Mouse (Mus musculus): ENCODE measurements at regions not wholly inside any gene's neighbourhood (a gene's known extent, or its start where the extent isn't known, plus 50 kb on each side); places are given as distances from the start of the nearest gene placed in this dataset.

DNA sequence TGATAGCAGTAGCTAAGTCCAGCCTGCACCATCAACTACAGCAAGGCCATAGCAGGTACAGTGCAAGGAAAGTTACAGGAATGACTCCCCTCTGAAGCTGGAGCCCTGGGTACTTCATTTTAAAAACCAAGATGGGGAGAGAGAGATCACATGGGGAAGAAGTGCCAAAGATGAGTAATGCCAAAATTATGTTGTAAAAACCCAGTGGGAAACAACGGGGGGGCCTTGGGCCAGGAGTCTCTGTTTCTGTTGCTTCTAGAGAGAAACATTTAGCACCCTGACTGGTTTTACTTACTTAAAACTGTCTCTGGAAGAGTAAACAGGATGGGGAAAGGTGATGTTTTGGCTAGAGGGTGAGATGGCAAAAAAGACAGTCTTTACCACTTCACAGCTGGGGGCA is 392.6 kb downstream of the Nedd1 start:
- no peak for DNase-seq (ENCODE audit: extremely low spot score in 1 of 2, low spot score in 2 of 2)
- no peak for TF ChIP-seq CTCF (IDR thresholded peaks at IDR 0.05)
- intact Hi-C loops (cut with DNase I): no loop called here
- no peak overlapping the region for H3K27ac ChIP-seq
- no peak overlapping the region for H3K4me3 ChIP-seq

DNA sequence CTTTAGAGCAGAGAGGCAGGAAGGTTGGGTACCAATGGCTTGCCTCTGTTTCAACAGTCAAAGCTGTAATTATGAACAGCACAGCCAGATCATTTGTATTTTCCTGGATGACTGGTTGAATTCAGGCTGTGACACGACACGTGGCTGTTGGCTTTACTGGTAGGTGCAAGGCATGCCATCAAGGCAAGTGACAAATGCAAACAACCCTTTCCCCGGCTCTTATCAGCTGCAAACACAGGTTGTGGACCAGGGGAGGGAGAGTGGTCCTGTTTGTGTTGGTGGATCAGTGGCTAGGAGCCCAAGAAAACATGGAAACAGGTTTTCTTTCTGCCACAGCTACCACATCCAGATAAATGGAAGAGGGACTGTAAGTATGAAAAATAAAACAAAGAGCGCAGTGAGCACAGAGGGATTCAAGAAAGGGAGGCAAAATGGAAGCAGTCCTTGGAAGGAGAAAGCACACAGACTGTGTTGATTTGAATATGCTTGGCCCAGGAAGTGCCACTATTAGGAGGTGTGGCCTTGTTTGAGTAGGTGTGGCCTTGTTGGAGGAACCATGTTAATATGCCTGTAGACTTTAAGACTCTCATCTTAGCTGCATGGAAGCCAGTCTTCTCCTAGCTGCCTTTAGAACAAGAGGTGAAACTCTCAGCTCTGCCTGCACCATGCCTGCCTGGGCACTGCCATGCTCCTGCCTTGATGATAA is 396.8 kb downstream of the Nedd1 start:
- TF ChIP-seq CTCF (IDR thresholded peaks at IDR 0.05): no peak
- intact Hi-C loops (cut with DNase I): no loop called here
- no peak for DNase-seq (ENCODE audit: extremely low spot score in 1 of 2, low spot score in 2 of 2)
- H3K27ac ChIP-seq: no peak overlapping the region
- no peak overlapping the region for H3K4me3 ChIP-seq

DNA sequence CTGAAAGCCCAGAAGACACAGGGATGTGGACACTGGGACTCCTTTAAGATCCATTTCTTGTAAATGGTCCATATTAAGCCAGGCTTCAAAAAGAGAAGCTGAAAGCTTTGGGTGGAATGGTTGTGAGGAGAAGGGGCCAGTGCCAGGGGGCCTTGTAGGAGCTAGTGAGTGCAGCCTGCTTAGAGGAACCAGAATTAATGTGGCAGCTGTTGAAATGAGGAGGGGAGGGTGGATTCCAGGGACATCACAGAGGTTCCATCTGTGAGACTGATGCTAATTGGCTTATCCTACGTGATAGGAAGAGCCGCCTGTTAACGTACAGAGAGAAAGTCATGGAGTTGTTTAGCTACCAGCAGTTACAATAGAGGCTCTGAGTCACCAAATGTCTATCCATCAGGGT is 407.6 kb downstream of the Nedd1 start:
- no peak for DNase-seq (ENCODE audit: extremely low spot score in 1 of 2, low spot score in 2 of 2)
- intact Hi-C loops (cut with DNase I): no loop called here
- H3K27ac ChIP-seq: no peak overlapping the region
- TF ChIP-seq CTCF (IDR thresholded peaks at IDR 0.05): no peak
- H3K4me3 ChIP-seq: no peak overlapping the region

DNA sequence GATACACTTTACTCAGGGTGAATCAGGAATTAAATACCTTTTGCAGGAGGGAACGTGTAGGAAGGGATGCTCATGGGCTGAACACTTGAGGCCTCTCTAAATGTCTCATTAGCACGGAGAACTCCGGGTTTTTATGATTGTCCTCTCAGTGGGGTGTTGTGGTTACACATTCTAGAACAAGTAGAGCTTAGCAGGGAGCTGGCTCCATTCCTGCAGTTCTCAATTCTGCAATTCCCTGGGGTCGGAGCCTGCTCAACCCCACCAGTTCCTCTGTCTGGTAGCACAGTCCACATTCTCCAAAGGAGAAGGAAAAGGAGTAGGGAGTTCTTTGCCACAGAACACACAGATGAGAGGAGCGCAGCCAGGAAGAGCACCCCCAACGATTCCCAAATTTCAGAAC is 409.9 kb downstream of the Nedd1 start:
- TF ChIP-seq CTCF (IDR thresholded peaks at IDR 0.05): no peak
- intact Hi-C loops (cut with DNase I): no loop called here
- no peak overlapping the region for H3K27ac ChIP-seq
- no peak for DNase-seq (ENCODE audit: extremely low spot score in 1 of 2, low spot score in 2 of 2)
- H3K4me3 ChIP-seq: no peak overlapping the region

DNA sequence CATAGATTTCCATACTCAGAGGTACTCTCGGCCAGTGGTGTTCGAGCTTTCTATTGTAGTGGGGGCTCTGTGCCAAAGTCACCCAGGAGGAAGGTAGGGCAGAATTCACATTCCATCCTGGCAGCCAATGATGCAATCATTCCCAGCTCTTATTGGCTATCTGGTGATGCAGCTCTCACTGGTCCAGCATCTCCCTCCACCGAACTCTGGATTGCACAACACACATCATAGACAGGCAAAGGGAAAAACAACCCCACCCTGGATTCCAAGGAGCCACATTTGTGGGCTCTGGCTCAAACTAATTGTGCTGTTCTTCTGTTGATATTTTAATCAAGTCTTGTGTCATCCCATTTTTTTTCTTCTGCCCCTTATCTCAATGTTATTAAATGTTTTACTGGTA is 413.6 kb downstream of the Nedd1 start:
- no peak for DNase-seq (ENCODE audit: extremely low spot score in 1 of 2, low spot score in 2 of 2)
- Histone ChIP-seq H3K27ac (no peak overlapping the region), H3K4me3 (no peak overlapping the region)
- TF ChIP-seq CTCF (IDR thresholded peaks at IDR 0.05): no peak
- intact Hi-C loops (cut with DNase I): loop anchor here (1.0 to 10.0 kb wide), 3 partner anchors 344 to 1011 kb away; no protein-coding TSS in a partner anchor

DNA sequence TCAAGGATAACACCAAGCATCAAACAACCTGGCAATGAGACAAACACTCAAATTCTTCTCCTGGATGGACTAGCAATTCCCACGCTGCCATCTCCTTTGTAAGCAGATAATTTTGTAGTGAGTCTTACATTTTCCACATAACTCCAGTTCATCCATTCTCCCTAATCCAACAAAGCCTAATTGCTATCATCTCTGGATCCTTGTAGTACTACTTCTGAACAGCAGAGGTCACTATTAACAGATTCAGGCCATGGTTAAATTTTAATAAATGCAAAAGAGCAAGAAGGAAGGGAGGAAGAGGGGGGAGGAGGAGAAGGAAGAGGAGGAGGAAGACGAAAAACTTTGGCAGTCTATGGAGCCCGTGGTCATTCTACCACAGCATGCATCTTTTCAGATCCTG is 414.4 kb downstream of the Nedd1 start:
- H3K4me3 ChIP-seq: no peak overlapping the region
- DNase-seq (ENCODE audit: extremely low spot score in 1 of 2, low spot score in 2 of 2): no peak
- no peak overlapping the region for H3K27ac ChIP-seq
- peak; percentile 78 for TF ChIP-seq CTCF (IDR thresholded peaks at IDR 0.05)
- intact Hi-C loops (cut with DNase I): loop anchor here (1.0 to 10.0 kb wide), 4 partner anchors 344 to 1011 kb away; no protein-coding TSS in a partner anchor

DNA sequence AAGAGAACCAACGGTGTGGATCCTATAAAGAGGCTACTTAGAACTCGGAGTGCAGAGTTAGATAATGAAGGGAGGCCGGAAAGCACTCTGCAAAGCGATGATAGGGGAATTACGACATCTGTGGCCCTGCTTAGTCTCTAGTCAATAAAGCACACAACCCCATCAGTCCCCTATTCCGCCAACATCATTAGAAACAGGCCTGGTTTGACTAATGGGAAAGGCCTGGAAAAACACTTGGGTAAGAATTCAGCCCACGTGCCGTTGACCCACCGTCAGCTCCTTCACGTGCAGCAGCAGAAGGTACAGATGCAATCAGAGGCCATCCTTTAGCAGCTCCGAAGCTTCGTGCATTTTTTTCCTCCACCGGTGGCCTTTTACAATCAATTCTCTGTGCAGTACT is 423.5 kb downstream of the Nedd1 start:
- intact Hi-C loops (cut with DNase I): no loop called here
- H3K27ac ChIP-seq: no peak overlapping the region
- DNase-seq (ENCODE audit: extremely low spot score in 1 of 2, low spot score in 2 of 2): no peak
- H3K4me3 ChIP-seq: no peak overlapping the region
- no peak for TF ChIP-seq CTCF (IDR thresholded peaks at IDR 0.05)

DNA sequence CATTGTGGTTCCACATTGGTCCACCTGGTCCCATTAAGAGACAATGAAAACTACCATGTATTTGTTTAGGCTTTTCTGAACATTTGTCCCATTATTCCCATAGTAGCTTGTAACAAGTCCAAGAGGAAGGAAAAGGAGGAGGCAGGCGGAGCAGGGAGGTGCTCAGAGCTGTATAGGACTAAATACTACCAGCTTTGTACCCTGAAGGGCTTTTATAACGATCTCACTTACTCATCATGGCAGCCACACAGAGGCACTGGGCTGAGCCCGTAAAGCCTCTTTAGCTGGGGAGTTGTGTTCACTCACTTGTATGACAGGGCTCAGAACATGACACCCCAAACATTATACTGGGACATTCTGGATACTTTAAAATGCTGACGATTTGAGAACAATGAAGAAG is 425.4 kb downstream of the Nedd1 start:
- H3K27ac ChIP-seq: no peak overlapping the region
- no peak for DNase-seq (ENCODE audit: extremely low spot score in 1 of 2, low spot score in 2 of 2)
- intact Hi-C loops (cut with DNase I): no loop called here
- H3K4me3 ChIP-seq: no peak overlapping the region
- no peak for TF ChIP-seq CTCF (IDR thresholded peaks at IDR 0.05)

DNA sequence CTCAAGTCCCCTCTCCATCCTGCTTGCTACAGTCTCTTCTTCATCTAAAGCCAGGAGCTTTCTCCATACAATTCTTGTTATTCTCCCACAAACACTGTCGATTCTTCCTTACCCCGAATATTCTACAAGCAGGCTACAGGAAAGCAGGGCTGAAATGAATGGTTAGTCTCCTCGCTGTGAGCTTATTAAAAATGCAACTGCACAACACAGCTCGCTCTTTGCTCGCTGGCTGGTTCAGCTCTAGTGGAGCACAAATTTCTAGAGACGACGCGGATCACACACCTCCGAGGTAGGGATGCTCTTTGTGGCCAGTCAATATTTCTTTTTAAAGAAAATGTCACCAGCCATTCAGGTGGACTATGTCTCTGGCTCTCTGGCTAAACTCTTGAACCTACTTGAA is 425.9 kb downstream of the Nedd1 start:
- DNase-seq (ENCODE audit: extremely low spot score in 1 of 2, low spot score in 2 of 2): no peak
- TF ChIP-seq CTCF (IDR thresholded peaks at IDR 0.05): no peak
- Histone ChIP-seq H3K27ac (no peak overlapping the region), H3K4me3 (no peak overlapping the region)
- intact Hi-C loops (cut with DNase I): no loop called here

DNA sequence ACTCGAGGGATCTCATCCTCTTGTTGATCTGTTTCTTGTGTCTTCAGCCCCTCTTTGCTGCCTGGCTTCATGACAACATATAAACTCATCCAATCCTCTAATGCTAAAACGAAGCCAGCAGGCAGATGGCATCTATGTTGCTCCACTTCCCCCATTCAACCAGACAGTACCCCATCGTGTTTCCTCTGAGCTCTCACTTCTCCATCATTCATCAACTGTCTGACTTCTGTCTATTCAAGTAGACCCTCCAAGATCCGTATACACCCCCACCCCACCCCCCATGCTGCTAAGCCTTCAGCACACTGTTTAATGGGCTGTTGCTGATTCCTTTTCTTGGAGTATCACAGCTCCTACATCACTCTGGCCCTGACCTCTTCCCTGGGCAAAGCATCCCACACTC is 429.0 kb downstream of the Nedd1 start:
- Histone ChIP-seq H3K4me3 (no peak overlapping the region), H3K27ac (no peak overlapping the region)
- intact Hi-C loops (cut with DNase I): no loop called here
- TF ChIP-seq CTCF (IDR thresholded peaks at IDR 0.05): no peak
- DNase-seq (ENCODE audit: extremely low spot score in 1 of 2, low spot score in 2 of 2): no peak

DNA sequence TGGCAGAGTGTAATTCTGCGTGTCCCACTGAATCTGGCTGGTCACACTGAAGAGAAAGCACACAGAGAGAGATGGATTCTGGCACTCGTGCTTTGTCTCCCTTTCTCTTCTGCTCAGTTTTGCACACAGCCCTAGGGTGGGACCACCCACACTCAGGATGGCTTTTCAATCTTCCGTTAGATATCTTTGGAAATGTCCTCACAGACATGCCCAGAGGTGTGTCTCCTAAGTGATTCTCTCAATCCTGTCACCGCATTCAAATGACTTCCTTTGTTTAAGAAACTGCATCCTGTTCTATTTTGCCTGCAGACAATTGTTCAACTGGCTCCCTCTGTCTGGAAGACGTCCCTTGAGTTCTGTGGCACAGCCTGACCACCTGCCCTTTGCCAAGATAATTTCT is 433.0 kb downstream of the Nedd1 start:
- Histone ChIP-seq H3K27ac (no peak overlapping the region), H3K4me3 (no peak overlapping the region)
- DNase-seq (ENCODE audit: extremely low spot score in 1 of 2, low spot score in 2 of 2): no peak
- intact Hi-C loops (cut with DNase I): no loop called here
- TF ChIP-seq CTCF (IDR thresholded peaks at IDR 0.05): no peak

DNA sequence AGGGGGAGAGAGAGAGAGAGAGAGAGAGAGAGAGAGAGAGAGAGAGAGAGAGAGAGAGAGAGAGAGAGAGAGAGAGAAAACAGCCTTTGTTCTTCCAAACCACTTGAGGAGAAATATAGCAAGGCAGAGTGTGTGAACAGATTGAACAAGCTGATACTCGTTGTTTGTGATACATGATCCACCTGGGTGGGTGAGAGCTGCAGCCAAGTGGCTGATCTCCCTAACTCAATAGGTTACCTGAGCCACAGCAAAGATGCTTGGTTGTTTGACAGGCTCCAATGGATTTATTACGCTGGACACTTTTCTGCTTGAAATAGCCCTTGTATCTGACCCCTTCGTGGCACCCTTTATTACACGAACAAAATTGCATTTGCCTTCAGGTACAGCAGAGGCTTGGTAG is 438.0 kb downstream of the Nedd1 start:
- H3K4me3 ChIP-seq: no peak overlapping the region
- DNase-seq (ENCODE audit: extremely low spot score in 1 of 2, low spot score in 2 of 2): no peak
- intact Hi-C loops (cut with DNase I): no loop called here
- H3K27ac ChIP-seq: no peak overlapping the region
- TF ChIP-seq CTCF (IDR thresholded peaks at IDR 0.05): no peak

DNA sequence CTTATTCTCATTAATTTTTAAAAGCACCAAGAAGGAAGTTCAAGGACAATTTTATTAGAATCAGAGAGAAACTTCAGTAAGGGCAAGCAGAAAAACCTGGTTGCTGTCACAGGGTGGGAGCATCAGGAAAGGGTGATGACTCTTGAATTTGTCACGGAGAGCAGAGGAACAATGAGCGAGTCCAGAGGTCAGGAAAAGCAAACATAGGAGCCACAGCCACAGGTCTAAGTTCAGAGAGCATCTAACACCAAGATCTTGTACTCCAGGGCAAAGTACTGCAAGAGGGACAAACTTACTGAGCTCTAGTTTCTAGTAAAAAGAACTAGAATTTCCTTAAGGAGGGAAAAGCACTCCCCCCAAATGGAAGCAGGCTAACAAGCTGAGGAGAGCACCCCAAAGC is 444.2 kb downstream of the Nedd1 start:
- no peak for DNase-seq (ENCODE audit: extremely low spot score in 1 of 2, low spot score in 2 of 2)
- intact Hi-C loops (cut with DNase I): no loop called here
- H3K27ac ChIP-seq: no peak overlapping the region
- H3K4me3 ChIP-seq: no peak overlapping the region
- no peak for TF ChIP-seq CTCF (IDR thresholded peaks at IDR 0.05)
